Mouse (Mus musculus) brain, embryonic 14.5 days (tissue): ENCODE results near the gene Fam71a. TPM values are rescaled to one million over a fixed set of nuclear protein-coding genes. Genes with fewer than 3 reads are reported as not detected.

ENCODE experiments used
- DNase-seq: peaks from one replicate; pipeline ENCODE4 v3.0.0-alpha.2; 2011; ENCODE audit warnings: low read depth
- CTCF ChIP-seq: fragments of 200-500 bp; IDR thresholded peaks from 2 replicates; pipeline ENCODE4 v1.5.1; 2012; ENCODE audit warnings: inconsistent platforms, mild to moderate bottlenecking, moderate library complexity, borderline replicate concordance; ENCODE audit not compliant: insufficient read depth, insufficient read length; ENCODE audit errors: extremely low read depth
- POLR2A ChIP-seq: fragments of 200-500 bp; IDR thresholded peaks from 2 replicates; pipeline ENCODE4 v1.6.1; 2012; ENCODE audit warnings: mild to moderate bottlenecking, inconsistent platforms, borderline replicate concordance; ENCODE audit not compliant: poor library complexity, insufficient read depth, insufficient read length, severe bottlenecking; ENCODE audit errors: extremely low read depth
- polyA plus RNA-seq: library from polyadenylated mRNA; depleted of rRNA; stranded (reverse); fragments of >200 nt; gene quantifications from 2 replicates; pipeline ENCODE4 v1.2.3, GENCODE M21; 2012

Fam71a gene
- polyA plus RNA-seq, 1 experiment, result not detected

DNA sequence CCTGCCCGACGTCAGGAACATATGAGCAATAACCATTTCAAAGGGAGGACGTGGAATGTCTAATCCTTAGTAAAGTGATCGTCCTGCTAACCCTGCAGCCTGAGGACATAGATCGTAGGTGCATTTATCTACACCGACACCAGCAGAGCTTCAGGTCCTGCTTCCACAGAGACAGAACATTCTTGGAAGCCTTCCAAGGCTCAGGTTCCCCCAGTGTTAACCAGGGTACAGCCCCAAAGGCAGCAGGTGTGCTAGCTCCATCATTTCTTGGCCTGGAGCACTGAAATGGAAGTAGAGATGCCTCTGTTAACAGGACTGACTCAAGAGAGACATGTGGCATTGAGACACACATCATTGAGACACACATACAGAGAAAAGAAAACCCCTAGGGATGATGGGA lies 27.6 kb upstream of the Fam71a start:
- no peak for TF ChIP-seq POLR2A
- no peak for TF ChIP-seq CTCF
- no peak for DNase-seq

DNA sequence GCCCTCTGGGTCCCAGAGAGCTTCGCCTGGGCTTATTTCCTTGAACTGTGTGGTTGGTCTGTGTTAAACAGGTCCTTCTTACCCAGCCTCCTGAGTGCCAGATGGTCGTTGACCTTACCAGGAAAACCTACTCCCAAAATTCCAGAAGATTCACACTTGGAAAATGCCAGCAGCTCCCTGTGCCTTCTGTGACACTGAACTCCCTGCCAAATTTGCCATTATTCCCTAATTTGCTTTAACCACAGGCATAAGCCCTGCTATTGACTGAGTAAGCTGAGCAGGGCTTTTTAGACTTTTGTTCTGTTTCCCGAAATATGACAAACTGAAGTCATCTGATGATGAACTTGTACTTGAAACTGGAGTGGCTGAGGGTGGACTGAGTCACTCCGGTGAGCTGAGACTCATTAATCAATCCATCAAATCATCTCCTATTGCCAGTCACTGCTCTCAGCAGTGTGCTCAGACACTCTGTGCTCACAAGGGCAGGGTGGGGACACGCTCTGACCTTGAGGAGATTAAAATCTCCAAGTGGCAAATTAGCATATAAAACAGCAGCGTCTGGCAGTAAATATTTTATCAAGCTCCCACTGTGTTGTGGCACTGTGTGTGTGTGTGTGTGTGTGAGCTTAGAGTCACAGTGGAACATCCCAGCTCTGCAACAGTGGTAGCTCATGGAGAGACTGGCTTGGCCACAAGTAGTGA lies 25.2 kb upstream of the Fam71a start:
- TF ChIP-seq CTCF (no peak), POLR2A (no peak)
- DNase-seq, result no peak

DNA sequence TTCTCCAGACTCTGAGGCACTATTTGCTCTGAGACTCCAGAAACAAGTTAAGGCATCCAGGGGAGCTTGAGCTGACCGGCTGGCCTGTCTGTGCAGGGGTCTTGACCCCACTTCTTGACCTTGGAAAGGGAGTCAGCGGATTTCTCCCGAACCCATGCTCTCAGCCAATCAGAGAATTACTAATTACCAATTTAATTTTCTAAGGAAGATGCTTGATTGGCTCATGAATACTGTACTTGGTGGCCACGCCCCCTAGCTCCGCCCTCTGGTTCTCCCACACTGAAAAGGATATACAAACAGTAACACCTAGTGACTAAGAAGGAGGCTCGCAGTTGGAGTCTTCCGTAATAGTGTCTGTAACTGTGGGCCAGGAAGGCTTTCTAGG lies 21.8 kb upstream of the Fam71a start:
- no peak for DNase-seq
- no peak for TF ChIP-seq CTCF
- no peak for TF ChIP-seq POLR2A

DNA sequence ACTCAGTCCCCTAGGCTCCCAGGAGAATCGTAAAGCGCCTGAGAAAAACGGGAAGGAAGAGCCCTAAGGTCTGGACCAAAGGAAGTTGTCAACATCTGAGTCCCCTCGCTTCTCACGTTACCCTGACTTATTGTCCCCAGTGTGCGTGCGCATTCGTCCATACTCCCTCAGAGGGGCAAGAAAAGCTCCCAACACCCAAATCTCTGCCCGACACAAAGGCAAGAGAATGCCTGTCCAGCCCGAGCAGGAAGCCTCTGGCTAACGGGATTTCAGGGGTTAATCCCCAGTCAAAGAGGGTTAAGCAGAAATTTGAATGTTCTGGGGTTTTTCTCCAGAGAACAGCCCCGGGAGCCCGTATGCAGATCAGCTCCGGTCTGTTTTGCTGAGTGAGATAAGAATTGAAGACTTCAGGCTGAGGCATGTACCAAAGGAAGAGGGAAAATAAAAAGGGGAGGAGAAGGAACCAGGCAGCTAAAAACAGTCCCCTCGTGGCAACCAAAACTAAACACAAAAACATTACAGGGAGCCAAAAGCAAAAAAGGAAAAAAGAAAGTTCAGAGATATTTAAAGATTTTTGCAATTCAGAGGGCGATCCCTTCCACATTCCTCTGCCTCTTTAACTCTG lies 21.3 kb upstream of the Fam71a start:
- TF ChIP-seq POLR2A, result no peak
- TF ChIP-seq CTCF, result no peak
- peak; percentile 27 for DNase-seq

DNA sequence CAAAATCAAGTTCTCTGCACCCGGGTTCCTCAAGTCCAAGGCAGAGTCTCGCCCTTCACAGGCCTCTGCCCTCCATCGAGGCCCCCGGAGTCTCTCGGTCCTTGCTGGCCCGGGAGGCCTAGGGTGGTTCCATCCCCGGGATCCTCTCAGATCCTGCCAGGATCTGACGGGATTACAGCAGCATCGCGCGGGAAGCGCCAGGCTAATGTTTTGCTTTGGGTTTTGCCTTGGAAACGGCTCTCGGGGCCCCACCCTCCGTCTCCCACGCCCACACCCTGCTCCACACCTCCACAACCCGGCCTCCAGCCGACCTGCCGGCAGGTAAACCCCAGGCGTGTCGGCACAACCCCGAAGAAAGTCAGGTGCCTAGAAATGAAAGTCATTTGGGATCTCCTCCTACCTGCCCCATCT lies 20.2 kb upstream of the Fam71a start:
- no peak for DNase-seq
- TF ChIP-seq CTCF (no peak), POLR2A (no peak)

DNA sequence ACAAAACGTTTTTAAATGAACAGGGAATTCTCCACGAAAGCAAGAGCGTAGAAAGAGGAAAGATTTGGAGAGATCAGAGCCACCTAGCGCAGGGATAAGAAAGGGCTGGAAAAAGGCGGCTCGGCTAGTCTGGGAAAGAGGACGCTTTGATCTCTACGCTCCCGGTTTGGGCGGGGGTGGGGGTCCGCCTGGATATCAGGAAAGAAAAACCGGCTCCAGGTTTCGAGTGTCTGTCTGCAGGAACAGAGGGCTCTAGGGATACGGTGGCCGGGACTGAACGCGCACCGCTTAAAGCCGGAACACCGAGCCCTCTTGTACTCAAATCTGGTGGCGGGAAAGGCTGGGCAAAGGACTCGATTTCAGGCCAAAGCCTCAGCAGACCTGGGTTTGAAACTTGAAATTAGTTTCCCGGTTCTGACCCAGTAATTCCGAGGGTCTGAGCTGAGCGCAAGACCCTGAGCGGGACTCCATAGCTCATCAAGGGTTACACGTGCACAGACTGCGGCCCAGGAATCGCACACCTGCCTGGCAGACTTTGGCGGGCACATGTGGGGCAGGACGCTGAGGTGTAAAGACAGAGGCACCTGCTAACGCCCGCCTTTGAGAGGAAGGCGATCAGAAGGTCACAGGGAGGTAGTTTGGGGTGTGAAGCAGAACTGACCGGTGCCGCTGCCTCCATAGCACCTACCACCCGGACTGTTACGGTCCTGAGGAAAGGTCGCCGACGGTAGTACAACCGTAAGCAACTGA lies 19.6 kb upstream of the Fam71a start:
- DNase-seq, result peak; percentile 61
- no peak for TF ChIP-seq POLR2A
- TF ChIP-seq CTCF, result peak; percentile 23; the same call in 1 of the 2 replicates

DNA sequence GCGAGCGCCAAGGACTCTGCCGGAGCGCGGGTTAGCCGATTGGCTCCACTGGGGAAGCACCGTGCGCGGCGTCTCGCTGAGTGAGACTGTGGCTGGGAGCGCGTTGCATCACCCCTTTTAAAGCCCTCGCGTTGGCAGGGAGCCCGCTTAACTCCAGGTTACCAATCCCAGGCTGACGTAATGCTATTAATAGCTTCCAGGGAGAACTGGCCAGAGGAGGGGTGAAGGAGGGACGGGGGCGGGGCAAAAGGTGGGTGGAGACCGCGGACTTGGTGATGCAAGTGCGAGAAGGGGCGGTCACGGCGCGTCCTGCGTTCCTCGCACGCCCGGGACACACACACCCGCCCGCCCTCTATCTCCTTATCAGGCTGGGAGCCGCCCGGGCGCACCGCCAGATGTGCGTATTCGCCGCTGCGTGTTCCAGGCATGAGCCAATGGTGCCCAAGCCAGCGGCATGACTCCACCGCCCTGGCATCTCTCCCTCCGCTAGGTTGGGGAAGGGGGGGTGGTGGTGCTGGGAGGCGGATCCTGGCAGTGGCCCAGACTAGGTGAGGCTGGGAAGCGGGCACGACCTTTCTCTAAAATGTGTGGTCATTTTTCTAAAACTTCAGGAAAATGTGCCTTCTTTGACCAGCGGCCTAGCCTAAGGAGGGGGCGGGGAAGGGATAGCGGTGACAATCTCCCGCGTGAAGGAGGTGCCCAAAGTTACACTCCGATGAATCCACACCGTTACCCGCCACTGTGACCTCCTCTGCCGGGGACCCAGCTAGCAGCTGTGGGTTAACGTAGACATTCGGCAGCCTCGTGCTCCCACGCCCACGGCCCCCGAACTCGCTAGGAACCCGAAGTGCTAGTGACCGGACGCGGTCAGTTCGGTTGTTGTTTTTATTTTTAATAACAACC lies 18.8 kb upstream of the Fam71a start:
- TF ChIP-seq CTCF (no peak), POLR2A (0 out of 2 replicates have a peak, but pooled peaks have one; percentile 50)
- peak; percentile 95 for DNase-seq

DNA sequence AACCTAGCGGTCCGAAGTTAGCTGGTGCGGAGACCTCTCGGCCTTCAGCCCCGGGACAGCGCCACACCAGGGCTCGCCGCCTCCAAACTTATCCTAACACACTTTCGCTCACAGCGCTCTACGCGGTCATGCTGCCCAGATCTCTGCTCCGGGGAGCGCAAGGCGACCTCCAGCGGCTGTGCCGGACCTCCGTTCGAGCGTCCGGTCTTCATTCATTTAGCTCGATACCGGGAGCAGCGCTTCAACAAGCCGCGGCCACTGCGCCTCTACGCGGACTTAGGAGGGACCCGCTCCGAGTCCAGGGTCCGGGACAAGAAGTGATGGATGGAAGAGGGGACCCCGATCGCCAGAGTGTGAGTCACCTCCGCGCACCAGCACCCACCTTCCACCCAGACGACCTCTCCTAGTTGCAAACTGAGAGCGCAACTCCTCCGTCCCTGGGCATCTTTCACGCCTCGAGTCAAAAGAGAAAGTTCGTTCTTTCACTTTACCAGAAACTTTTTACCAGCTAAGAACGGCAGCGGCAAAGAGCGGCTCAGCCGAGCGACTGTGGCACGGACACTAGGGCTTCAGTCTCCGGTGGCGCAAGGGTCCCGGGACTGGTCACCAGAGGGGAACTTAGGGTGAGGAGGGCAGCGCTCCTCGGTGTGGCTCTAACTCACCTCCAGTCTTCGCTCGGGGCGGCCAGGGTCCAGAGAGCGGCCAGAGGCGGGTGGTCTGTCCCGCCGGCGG lies 18.0 kb upstream of the Fam71a start:
- peak; percentile 69 for DNase-seq
- TF ChIP-seq CTCF (no peak; the same call in 1 of the 2 replicates), POLR2A (no peak)

DNA sequence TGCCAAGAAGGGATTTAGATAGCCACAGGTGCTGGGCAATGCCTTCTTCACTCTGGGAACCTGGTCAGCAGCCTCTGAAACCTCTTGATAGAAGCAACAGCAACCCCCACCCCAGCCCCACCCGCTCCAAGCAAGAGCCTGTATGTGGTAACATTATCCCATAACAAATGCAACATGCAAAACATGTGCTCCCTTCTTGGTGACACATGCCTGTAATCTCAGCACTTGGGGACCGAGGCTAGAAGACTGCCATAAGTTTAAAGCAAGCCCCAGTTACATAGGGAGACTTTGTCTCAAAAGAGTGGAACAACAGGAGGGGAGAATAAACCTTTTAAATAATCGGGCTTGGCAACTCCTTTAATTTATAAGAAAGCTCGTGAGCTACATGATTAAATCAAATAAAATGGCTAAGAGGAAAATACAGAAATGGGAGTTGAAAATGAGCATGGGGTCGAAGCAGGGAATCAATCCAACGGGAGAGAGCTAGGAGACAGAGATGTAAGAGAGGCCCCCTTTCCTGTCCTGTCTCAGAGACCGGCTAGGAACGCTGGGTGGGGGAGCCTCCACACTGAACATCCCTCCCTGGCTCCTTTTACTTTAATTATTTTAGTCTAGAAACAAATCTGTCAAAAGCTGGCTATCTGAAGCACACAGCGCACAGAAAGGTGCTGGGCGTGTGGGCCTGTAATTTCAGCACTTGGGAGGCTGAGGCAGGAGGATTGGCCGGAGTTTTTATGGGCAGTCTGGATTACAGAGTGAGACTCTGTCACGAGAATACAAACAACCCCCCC lies 17.0 kb upstream of the Fam71a start:
- TF ChIP-seq CTCF (no peak), POLR2A (no peak)

DNA sequence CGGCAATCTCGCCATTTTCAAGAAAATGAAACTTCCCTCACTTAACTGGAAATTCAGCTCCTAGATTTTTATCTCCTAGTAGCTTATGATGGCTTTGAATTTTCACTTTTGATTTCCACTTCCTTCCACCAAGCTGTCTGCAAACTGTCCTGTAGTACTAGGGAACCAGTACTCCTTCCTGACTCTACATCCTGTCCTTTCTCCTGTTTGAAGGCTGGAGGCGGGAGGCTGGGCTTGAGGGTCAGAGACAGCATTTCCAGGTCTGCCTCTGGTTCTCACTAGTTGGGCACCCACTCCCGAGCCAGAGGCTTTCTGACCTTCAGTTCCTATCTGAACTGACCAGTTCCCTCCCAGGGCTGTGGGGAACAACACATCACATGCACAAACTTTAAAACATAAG lies 15.8 kb upstream of the Fam71a start:
- no peak for DNase-seq
- TF ChIP-seq POLR2A, result no peak
- no peak for TF ChIP-seq CTCF

More for the DNA sequence above, 17.0 kb upstream of the Fam71a start:
- DNase-seq, result no peak

DNA sequence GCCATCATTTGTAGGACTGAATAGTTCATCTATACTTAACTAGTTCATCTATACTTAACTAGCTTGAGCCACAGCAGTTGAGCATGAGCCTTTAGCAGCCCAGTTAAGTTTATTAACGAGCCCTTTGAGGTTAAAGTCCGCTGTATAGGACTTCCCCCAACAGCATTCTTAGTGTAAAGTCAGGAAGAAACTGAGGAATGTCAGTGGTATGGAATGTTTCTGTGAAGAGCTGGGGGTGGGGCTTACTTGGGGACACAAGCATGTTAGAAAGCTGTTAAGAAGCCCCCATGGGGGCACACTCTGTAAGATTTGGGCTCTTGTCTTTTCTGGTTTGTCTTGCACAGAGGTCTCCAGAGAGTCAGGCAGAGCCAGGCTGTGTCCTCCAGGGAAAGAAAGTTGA lies 15.2 kb upstream of the Fam71a start:
- no peak for DNase-seq
- no peak for TF ChIP-seq POLR2A
- no peak for TF ChIP-seq CTCF
